Mouse (Mus musculus): ENCODE measurements around the gene Mettl17. TPM values are rescaled to one million over a fixed set of nuclear protein-coding genes. Genes with fewer than 3 reads are reported as not detected.

The Mettl17 gene
- total and polyA plus RNA-seq, 3 experiments, result 20.1 to 21.1 (median 20.7) TPM

DNA sequence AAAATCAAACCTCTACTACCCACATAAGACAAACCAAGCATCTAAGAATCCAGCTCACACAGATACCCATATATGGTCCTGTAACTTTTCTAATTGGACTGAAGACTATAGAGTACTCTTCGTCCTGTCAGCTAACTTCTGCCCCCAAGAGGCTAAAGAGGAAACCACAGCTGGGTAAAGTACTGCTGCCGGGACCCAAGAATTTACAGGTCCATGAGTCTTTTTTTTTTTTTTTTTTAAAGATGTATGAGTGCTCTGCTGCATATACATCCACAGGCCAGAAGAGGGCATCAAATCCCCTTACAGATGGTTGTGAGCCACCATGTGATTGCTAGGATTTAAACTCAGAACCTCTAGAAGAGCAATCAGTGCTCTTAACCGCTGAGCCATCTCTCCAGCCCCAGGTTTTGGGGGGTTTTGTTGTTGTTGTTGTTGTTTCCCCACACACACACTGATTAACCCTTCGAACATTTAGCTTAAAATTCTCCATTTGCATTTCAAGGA is 1.1 kb upstream of the Mettl17 start:
- Histone ChIP-seq H3K36me3 (ENCODE audit: control insufficient read depth, insufficient read depth, low read length) (no peaks in the 10 kb centered on the region; the same call in 1 of the 2 replicates), H3K79me2 (replicated peaks; ENCODE audit: control insufficient read depth, insufficient read depth, low read length) (no peaks in the 10 kb centered on the region), H3K27ac (peak overlapping the region; percentile 61), H3K4me3 (peak overlapping the region; percentile 66), H3K9ac (ENCODE audit: low read depth, low read length) (no peak overlapping the region), H3K27me3 (ENCODE audit: control insufficient read depth, insufficient read depth, low read length) (no peaks in the 10 kb centered on the region), H3K4me1 (ENCODE audit: control insufficient read depth, insufficient read depth, low read length) (no peaks in the 10 kb centered on the region)
- DNase-seq, result peak; percentile 47 to 72
- 2% methylated on average over 4 of the region's 4 CpGs for WGBS
- TF ChIP-seq EP300 (IDR thresholded peaks at IDR 0.05; ENCODE audit: insufficient read depth, low read depth, low read length) (no peak), CTCF (IDR thresholded peaks at IDR 0.05) (peak; percentile 81)
- intact Hi-C loops (cut with DNase I), result loop anchor here (2.0 kb wide), 1 partner anchor 421 kb away; the partner anchor contains the start of gene Mettl3

DNA sequence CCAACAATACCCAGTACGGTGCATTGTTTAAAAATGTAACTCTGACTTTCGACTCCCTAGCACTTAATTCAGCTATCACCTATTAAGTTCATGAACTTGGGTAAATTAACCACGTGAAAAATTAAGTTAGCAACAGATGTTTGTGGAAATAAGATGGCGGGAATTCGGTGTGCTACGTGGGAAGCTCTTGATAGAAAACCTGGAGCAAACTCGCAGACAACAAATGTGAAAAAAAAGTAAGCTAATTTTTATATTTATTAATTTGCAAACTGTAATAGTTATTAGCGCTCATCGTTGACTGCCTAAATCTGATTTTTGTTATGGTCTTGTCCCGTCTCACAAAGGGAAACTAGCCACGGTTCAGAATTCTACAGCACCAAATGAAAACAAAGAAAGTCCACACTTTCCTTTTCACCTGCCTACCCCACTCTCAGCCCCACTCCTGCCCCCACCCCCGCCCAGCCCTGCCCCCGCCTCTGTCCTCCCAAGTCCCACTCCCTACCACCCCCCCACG is 554 bp upstream of the Mettl17 start:
- TF ChIP-seq EP300 (IDR thresholded peaks at IDR 0.05; ENCODE audit: insufficient read depth, low read depth, low read length) (no peak), CTCF (IDR thresholded peaks at IDR 0.05) (no peak)
- Histone ChIP-seq H3K27me3 (ENCODE audit: control insufficient read depth, insufficient read depth, low read length) (no peaks in the 10 kb centered on the region), H3K79me2 (replicated peaks; ENCODE audit: control insufficient read depth, insufficient read depth, low read length) (no peaks in the 10 kb centered on the region), H3K4me1 (ENCODE audit: control insufficient read depth, insufficient read depth, low read length) (no peaks in the 10 kb centered on the region), H3K9ac (ENCODE audit: low read depth, low read length) (0 out of 2 replicates have a peak overlapping the region, but pooled peaks have one; percentile 33), H3K27ac (peak overlapping the region; percentile 61), H3K36me3 (ENCODE audit: control insufficient read depth, insufficient read depth, low read length) (no peaks in the 10 kb centered on the region; the same call in 1 of the 2 replicates), H3K4me3 (peak overlapping the region; percentile 66)
- no peak for DNase-seq
- WGBS, result 1% methylated on average over 14 of the region's 14 CpGs
- intact Hi-C loops (cut with DNase I), result loop anchor here (2.0 kb wide), 1 partner anchor 421 kb away; the partner anchor contains the start of gene Mettl3

DNA sequence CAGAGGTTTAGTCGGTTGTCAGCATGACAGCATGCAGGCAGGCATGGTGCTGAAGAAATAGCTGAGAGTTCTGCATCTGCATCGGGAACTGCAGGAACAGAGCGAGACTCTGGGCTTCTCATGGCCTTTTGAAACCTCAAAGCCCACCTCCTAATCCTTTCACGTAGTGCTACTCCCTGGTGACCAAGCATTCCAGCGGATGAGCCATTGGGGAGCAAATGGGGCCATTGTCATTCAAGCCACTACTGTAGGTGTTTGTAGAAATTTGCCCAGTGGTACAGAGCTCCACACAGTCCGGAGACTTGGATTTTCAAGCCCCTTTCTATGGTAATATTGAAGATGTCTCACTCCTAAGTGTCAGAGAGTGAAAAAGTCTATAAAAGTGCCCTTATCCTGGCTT is 1.4 kb downstream of the Mettl17 start:
- Histone ChIP-seq H3K4me3 (no peak overlapping the region), H3K27ac (no peak overlapping the region), H3K36me3 (ENCODE audit: control insufficient read depth, insufficient read depth, low read length) (no peaks in the 10 kb centered on the region; the same call in 1 of the 2 replicates), H3K27me3 (ENCODE audit: control insufficient read depth, insufficient read depth, low read length) (no peaks in the 10 kb centered on the region), H3K79me2 (replicated peaks; ENCODE audit: control insufficient read depth, insufficient read depth, low read length) (no peaks in the 10 kb centered on the region), H3K4me1 (ENCODE audit: control insufficient read depth, insufficient read depth, low read length) (no peaks in the 10 kb centered on the region), H3K9ac (ENCODE audit: low read depth, low read length) (no peak overlapping the region)
- TF ChIP-seq EP300 (IDR thresholded peaks at IDR 0.05; ENCODE audit: insufficient read depth, low read depth, low read length) (no peak), POLR2A (IDR thresholded peaks at IDR 0.05; ENCODE audit: insufficient read depth, low read depth, low read length) (no peak), CTCF (IDR thresholded peaks at IDR 0.05) (no peak)
- no peak for DNase-seq
- intact Hi-C loops (cut with DNase I), result no loop called here
- 67% methylated on average over 6 of the region's 6 CpGs for WGBS

DNA sequence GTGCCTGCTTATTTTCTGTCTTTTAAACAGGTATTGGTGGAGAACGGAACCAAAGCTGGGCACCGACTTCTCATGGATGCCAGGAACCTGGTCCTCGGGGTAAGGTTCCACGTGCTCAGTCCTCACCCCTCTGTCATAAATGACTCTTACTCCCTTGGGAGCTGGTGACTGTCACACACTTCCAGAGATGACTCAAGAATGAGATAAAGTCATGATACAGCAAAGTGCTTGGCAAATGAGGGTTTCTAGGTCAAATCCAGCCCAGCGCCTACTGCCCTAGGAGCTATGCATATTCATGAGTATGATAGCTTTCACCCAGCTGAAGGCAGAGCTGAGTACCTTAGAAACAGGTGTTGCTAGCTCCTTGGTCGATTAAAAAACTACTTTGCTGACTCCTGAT is 5.2 kb downstream of the Mettl17 start:
- no peak for DNase-seq
- TF ChIP-seq EP300 (IDR thresholded peaks at IDR 0.05; ENCODE audit: insufficient read depth, low read depth, low read length) (no peak), CTCF (IDR thresholded peaks at IDR 0.05) (no peak), POLR2A (IDR thresholded peaks at IDR 0.05; ENCODE audit: insufficient read depth, low read depth, low read length) (no peak)
- Histone ChIP-seq H3K36me3 (ENCODE audit: control insufficient read depth, insufficient read depth, low read length) (no peaks in the 10 kb centered on the region; the same call in 1 of the 2 replicates), H3K79me2 (replicated peaks; ENCODE audit: control insufficient read depth, insufficient read depth, low read length) (no peaks in the 10 kb centered on the region), H3K9ac (ENCODE audit: low read depth, low read length) (no peak overlapping the region), H3K4me3 (no peak overlapping the region), H3K27ac (no peak overlapping the region), H3K27me3 (ENCODE audit: control insufficient read depth, insufficient read depth, low read length) (no peaks in the 10 kb centered on the region), H3K4me1 (ENCODE audit: control insufficient read depth, insufficient read depth, low read length) (no peaks in the 10 kb centered on the region)
- 84% methylated on average over 6 of the region's 6 CpGs for WGBS
- intact Hi-C loops (cut with DNase I), result no loop called here

DNA sequence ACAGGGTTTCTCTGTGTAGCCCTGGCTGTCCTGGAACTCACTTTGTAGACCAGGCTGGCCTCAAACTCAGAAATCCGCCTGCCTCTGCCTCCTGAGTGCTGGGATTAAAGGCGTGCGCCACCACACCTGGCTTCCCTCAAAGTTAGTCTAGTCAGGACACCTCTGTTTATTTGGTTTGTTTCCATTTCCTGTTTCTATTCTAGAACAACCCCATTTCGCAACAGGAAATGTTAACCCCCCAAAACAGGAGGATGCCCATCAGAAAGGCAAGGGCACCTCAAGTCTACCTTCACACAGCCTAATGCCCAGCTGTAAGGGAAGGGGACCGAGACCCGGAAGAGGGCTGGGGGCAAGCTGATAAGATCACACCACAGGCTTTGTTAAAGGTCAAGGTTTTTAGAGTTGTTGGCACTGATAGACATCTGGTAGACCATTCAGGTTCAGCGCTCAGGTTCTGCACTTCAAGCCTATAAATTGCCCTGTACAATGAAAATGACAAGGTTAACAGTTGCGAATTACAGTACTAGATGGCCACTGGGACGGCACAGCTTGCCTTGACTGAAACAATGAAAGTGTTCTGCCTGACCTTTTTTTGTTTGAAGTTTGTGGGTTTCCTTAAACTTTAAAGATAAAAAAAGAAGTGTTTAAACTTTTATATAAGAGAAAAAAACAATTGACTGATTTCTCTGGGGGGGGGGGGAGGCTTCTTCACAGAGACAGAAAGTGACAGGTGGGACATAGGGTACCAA is 7.7 kb downstream of the Mettl17 start, which contains the start of gene Slc39a2:
Slc39a2 (plus strand) TSS at position 699 of the 749 bp plus-strand sequence.
- Histone ChIP-seq H3K4me1 (ENCODE audit: control insufficient read depth, insufficient read depth, low read length) (no peaks in the 10 kb centered on the region), H3K79me2 (replicated peaks; ENCODE audit: control insufficient read depth, insufficient read depth, low read length) (no peaks in the 10 kb centered on the region), H3K36me3 (ENCODE audit: control insufficient read depth, insufficient read depth, low read length) (no peaks in the 10 kb centered on the region), H3K27ac (no peak within 1 kb of the TSS), H3K9ac (ENCODE audit: low read depth, low read length) (no peak within 1 kb of the TSS), H3K27me3 (ENCODE audit: control insufficient read depth, insufficient read depth, low read length) (no peaks in the 10 kb centered on the region), H3K4me3 (no peak within 1 kb of the TSS)
- DNase-seq, result no peak
- intact Hi-C loops (cut with DNase I), result no loop called here
- WGBS, result 89% methylated on average over 9 of the region's 9 CpGs
- TF ChIP-seq EP300 (IDR thresholded peaks at IDR 0.05; ENCODE audit: insufficient read depth, low read depth, low read length) (no peak), CTCF (IDR thresholded peaks at IDR 0.05) (no peak), POLR2A (IDR thresholded peaks at IDR 0.05; ENCODE audit: insufficient read depth, low read depth, low read length) (no peak)
